Mouse (Mus musculus) olfactory bulb, adult 2 months (tissue): ENCODE results near the gene Fam32a.

ENCODE experiments used
- CTCF ChIP-seq: fragments of 200-500 bp; IDR thresholded peaks from 2 replicates; pipeline ENCODE4 v1.5.1; 2012; ENCODE audit warnings: low read depth, mild to moderate bottlenecking, low read length, moderate library complexity; ENCODE audit not compliant: insufficient read depth
- POLR2A ChIP-seq: fragments of 200-500 bp; IDR thresholded peaks from 2 replicates; pipeline ENCODE4 v1.6.1; 2012; ENCODE audit warnings: mild to moderate bottlenecking, low read depth, low read length, moderate library complexity; ENCODE audit not compliant: insufficient read depth

GRCm38 (mm10) chr8:72197997-72198396 is 21.5 kb upstream of the Fam32a start:
- TF ChIP-seq POLR2A: no peak
- no peak for TF ChIP-seq CTCF
